Mouse (Mus musculus) intestine, embryonic 15.5 days (tissue): ENCODE results near the gene Ndufa7. TPM values are rescaled to one million over a fixed set of nuclear protein-coding genes. Genes with fewer than 3 reads are reported as not detected.
"Not testable (repeated sequence)": the region's sequence is repeated elsewhere in the genome, so short reads cannot be mapped to it uniquely, and the experiment has no call there.

Experiments used
- ATAC-seq: fragments of 200-750 bp; cut with Nextera tagmentation; 2 replicates; pipeline ENCODE4 v1.8.0; 2017; ENCODE audit warnings: moderate TSS enrichment, moderate library complexity
- H3K27ac ChIP-seq: fragments of 300-500 bp; sonication (generic); 2 replicates; pipeline ENCODE4 v1.5.1; 2015; ENCODE audit warnings: mild to moderate bottlenecking, inconsistent platforms
- H3K27me3 ChIP-seq: fragments of 300-500 bp; sonication (generic); replicated peaks from 2 replicates; pipeline ENCODE4 v1.6.1; 2015; ENCODE audit warnings: inconsistent platforms
- H3K36me3 ChIP-seq: fragments of 300-500 bp; sonication (generic); 2 replicates; pipeline ENCODE4 v1.6.1; 2015; ENCODE audit warnings: inconsistent platforms
- H3K4me1 ChIP-seq: fragments of 300-500 bp; sonication (generic); replicated peaks from 2 replicates; pipeline ENCODE4 v1.6.1; 2015; ENCODE audit warnings: inconsistent platforms
- H3K4me2 ChIP-seq: fragments of 300-500 bp; sonication (generic); replicated peaks from 2 replicates; pipeline ENCODE4 v1.6.1; 2015; ENCODE audit warnings: mild to moderate bottlenecking, inconsistent platforms
- H3K4me3 ChIP-seq: fragments of 300-500 bp; sonication (generic); replicated peaks from 2 replicates; pipeline ENCODE4 v1.5.1; 2015; ENCODE audit warnings: inconsistent platforms
- H3K9ac ChIP-seq: fragments of 300-500 bp; sonication (generic); 2 replicates; pipeline ENCODE4 v1.6.1; 2015; ENCODE audit warnings: inconsistent platforms
- H3K9me3 ChIP-seq: fragments of 300-500 bp; sonication (generic); 2 replicates; pipeline ENCODE4 v1.6.1; 2016; ENCODE audit warnings: inconsistent platforms
- WGBS: fragments of 180-500 bp; shearing (Covaris S2); methylation state at CpG from one replicate; pipeline ENCODE4 v1.1.7; 2015; 5-methylcytosine and 5-hydroxymethylcytosine counted together
- polyA plus RNA-seq: library from polyadenylated mRNA; unstranded; fragments of >200 nt; fragmentation: Nextera tagmentation; extraction: Ambion mirVana; gene quantifications from 2 replicates; pipeline ENCODE4 v1.2.1, GENCODE M21; 2015

Ndufa7 gene
- polyA plus RNA-seq, 1 experiment from 2014 or later: 492 TPM

GRCm38 (mm10) chr17:33815399-33815798 lies 9.0 kb upstream of the Ndufa7 start:
- no peak for ATAC-seq
- H3K27ac ChIP-seq: no peak overlapping the region
- no peak overlapping the region for H3K9ac ChIP-seq
- H3K4me1 ChIP-seq: peaks cover 24% of the 10 kb centered on the region
- no peak overlapping the region for H3K4me3 ChIP-seq
- H3K36me3 ChIP-seq: peaks cover 8% of the 10 kb centered on the region; the same call in 1 of the 2 replicates
- no peak overlapping the region for H3K4me2 ChIP-seq
- WGBS: 92% methylated on average over 6 of the region's 6 CpGs
- no peaks in the 10 kb centered on the region for H3K27me3 ChIP-seq
- no peaks in the 10 kb centered on the region for H3K9me3 ChIP-seq

GRCm38 (mm10) chr17:33816612-33817011 lies 7.8 kb upstream of the Ndufa7 start:
- H3K9ac ChIP-seq: peak overlapping the region; percentile 73
- peaks cover 16% of the 10 kb centered on the region; the same call in 1 of the 2 replicates for H3K36me3 ChIP-seq
- peak overlapping the region; percentile 88; the same call in 1 of the 2 replicates for H3K27ac ChIP-seq
- peak overlapping the region; percentile 95 for H3K4me2 ChIP-seq
- H3K27me3 ChIP-seq: no peaks in the 10 kb centered on the region
- no peaks in the 10 kb centered on the region for H3K9me3 ChIP-seq
- no peak for ATAC-seq
- peaks cover 18% of the 10 kb centered on the region for H3K4me1 ChIP-seq
- peak overlapping the region; percentile 54 for H3K4me3 ChIP-seq
- WGBS: 69% methylated on average over 5 of the region's 5 CpGs

- ATAC-seq: peak; percentile 98
- H3K4me3 ChIP-seq: peak overlapping the region; percentile 54
- no peaks in the 10 kb centered on the region for H3K9me3 ChIP-seq
- H3K4me2 ChIP-seq: peak overlapping the region; percentile 95
- H3K4me1 ChIP-seq: peaks cover 19% of the 10 kb centered on the region
- no peaks in the 10 kb centered on the region for H3K27me3 ChIP-seq
- H3K36me3 ChIP-seq: peaks cover 24% of the 10 kb centered on the region
- under 1% methylated on average over 83 of the region's 89 CpGs for WGBS
- peak overlapping the region; percentile 88 for H3K27ac ChIP-seq
- H3K9ac ChIP-seq: peak overlapping the region; percentile 73
These were observed 7.0 kb upstream of the Ndufa7 start for GRCm38 (mm10) chr17:33817184-33817968.

GRCm38 (mm10) chr17:33817969-33818643 lies 6.3 kb upstream of the Ndufa7 start:
- Histone ChIP-seq H3K4me2 (peak overlapping the region; percentile 95), H3K9ac (peak overlapping the region; percentile 73), H3K4me1 (peaks cover 24% of the 10 kb centered on the region), H3K4me3 (peak overlapping the region; percentile 54), H3K9me3 (no peaks in the 10 kb centered on the region), H3K27ac (peak overlapping the region; percentile 78), H3K36me3 (peaks cover 26% of the 10 kb centered on the region), H3K27me3 (no peaks in the 10 kb centered on the region)
- 19% methylated on average over 33 of the region's 33 CpGs for WGBS
- ATAC-seq: peak; percentile 42

GRCm38 (mm10) chr17:33822436-33822959 lies 1.9 kb upstream of the Ndufa7 start:
- Histone ChIP-seq H3K27me3 (no peaks in the 10 kb centered on the region), H3K4me3 (no peak overlapping the region), H3K4me2 (peak overlapping the region; percentile 74; the same call in 1 of the 2 replicates), H3K9ac (no peak overlapping the region), H3K36me3 (peaks cover 26% of the 10 kb centered on the region), H3K9me3 (no peaks in the 10 kb centered on the region), H3K27ac (no peak overlapping the region), H3K4me1 (peaks cover 27% of the 10 kb centered on the region)
- no peak for ATAC-seq
- WGBS: 68% methylated on average over 1 of the region's 1 CpGs

DNA sequence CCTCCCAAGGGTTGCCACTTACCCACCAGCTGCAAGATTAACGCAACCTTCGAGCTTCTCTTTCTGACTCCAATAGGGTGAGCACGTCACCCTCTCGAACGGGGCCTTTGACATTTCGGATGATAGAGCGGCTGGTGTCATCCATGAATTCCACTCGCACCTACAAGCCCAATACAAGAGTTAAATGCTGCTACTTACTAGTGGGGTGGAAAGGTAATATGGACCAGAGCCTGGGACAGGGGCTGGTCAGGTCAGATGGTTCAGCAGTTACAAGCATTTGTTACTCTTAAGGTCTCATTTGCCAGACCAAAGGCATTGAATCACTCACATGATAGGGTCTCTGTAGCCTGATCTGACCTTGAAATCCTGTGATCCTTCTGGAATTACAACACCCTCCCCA lies 1.2 kb upstream of the Ndufa7 start:
- WGBS: 78% methylated on average over 8 of the region's 8 CpGs
- Histone ChIP-seq H3K9ac (peak overlapping the region; percentile 71), H3K4me1 (peaks cover 25% of the 10 kb centered on the region), H3K36me3 (peaks cover 26% of the 10 kb centered on the region), H3K4me3 (peak overlapping the region; percentile 73), H3K4me2 (peak overlapping the region; percentile 74)
- H3K27ac ChIP-seq, ATAC-seq, H3K27me3 ChIP-seq, H3K9me3 ChIP-seq: not testable (repeated sequence)

DNA sequence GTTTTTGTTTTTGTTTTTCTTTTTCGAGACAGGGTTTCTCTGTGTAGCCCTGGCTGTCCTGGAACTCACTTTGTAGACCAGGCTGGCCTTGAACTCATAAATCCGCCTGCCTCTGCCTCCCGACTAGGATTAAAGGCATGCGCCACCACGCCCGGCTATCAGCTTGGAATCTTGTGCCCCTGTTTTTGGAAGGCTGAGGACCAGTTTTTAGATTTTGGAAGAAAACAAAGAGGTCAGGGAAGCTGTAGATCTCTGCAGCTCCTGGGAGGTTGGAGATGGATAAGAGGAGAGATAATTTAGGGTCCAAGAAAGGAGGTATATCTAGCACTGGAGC lies 592 bp downstream of the Ndufa7 start:
- H3K36me3 ChIP-seq: peaks cover 28% of the 10 kb centered on the region
- H3K4me3 ChIP-seq: peak overlapping the region; percentile 73
- peaks cover 21% of the 10 kb centered on the region; the same call in 1 of the 2 replicates for H3K4me1 ChIP-seq
- not testable (repeated sequence) for ATAC-seq, H3K9me3 ChIP-seq, H3K27ac ChIP-seq, H3K27me3 ChIP-seq
- peak overlapping the region; percentile 76 for H3K9ac ChIP-seq
- 4% methylated on average over 6 of the region's 6 CpGs for WGBS
- H3K4me2 ChIP-seq: peak overlapping the region; percentile 70

DNA sequence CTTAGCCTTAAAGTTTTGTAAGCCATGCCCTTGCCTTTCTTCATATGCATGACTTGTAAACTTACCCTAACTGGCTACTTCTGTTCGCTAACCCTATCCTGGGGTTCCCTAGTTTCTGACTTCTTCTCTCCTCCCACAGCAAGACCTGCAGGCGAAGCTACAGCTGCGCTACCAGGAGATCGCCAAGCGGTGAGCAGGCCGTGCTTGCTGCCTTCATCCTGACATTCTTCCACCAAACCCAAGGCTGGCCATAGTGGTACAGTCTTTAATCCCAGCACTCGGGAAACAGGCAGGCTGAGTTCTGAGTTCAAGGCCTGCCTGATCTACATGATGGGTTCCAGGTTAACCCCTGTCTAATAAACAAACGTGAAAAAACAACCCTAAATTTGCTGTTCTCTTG lies 1.1 kb downstream of the Ndufa7 start:
- H3K36me3 ChIP-seq: peaks cover 29% of the 10 kb centered on the region

GRCm38 (mm10) chr17:33826850-33827249 lies 2.5 kb downstream of the Ndufa7 start:
- Histone ChIP-seq H3K9me3 (no peaks in the 10 kb centered on the region), H3K27me3 (no peaks in the 10 kb centered on the region), H3K9ac (no peak overlapping the region), H3K27ac (no peak overlapping the region), H3K4me2 (no peak overlapping the region), H3K36me3 (peaks cover 25% of the 10 kb centered on the region), H3K4me3 (no peak overlapping the region), H3K4me1 (peaks cover 18% of the 10 kb centered on the region; the same call in 1 of the 2 replicates)
- 0% methylated on average over 3 of the region's 3 CpGs for whole genome bisulfite sequencing
- no peak for ATAC-seq

More for the DNA sequence above, 1.1 kb downstream of the Ndufa7 start:
- H3K27ac ChIP-seq: no peak overlapping the region
- H3K4me1 ChIP-seq: peaks cover 21% of the 10 kb centered on the region; the same call in 1 of the 2 replicates
- 78% methylated on average over 8 of the region's 8 CpGs for WGBS
- H3K27me3 ChIP-seq: no peaks in the 10 kb centered on the region
- no peaks in the 10 kb centered on the region for H3K9me3 ChIP-seq
- H3K4me2 ChIP-seq: peak overlapping the region; percentile 70
- H3K4me3 ChIP-seq: peak overlapping the region; percentile 73
- H3K9ac ChIP-seq: peak overlapping the region; percentile 76; the same call in 1 of the 2 replicates
- ATAC-seq: no peak

DNA sequence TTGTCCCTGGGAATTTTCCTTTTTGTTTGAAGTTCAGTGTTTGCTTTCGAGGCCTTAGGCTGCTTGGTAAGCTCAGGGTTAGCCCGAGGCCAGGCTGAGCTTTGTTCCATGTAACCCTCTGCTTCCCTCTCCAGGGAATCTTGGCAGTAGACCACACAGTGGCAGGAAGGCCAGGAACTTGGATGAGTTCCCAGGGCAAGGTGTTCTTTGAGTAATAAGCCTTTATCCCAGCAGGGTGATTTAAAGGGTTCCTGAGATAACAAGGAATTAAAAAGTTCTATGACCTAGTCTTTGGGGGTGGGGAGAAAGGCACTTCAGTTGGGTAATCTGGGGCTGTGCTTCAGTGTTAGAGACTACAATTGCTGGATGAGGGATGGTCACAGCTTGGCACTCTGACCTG lies 4.5 kb downstream of the Ndufa7 start:
- Histone ChIP-seq H3K4me2 (no peak overlapping the region), H3K27me3 (no peaks in the 10 kb centered on the region), H3K4me1 (peaks cover 8% of the 10 kb centered on the region; the same call in 1 of the 2 replicates), H3K36me3 (peaks cover 23% of the 10 kb centered on the region), H3K4me3 (no peak overlapping the region), H3K27ac (no peak overlapping the region), H3K9ac (no peak overlapping the region), H3K9me3 (no peaks in the 10 kb centered on the region)
- ATAC-seq: peak; percentile 46; the same call in 1 of the 2 replicates
- 52% methylated on average over 2 of the region's 2 CpGs for WGBS

DNA sequence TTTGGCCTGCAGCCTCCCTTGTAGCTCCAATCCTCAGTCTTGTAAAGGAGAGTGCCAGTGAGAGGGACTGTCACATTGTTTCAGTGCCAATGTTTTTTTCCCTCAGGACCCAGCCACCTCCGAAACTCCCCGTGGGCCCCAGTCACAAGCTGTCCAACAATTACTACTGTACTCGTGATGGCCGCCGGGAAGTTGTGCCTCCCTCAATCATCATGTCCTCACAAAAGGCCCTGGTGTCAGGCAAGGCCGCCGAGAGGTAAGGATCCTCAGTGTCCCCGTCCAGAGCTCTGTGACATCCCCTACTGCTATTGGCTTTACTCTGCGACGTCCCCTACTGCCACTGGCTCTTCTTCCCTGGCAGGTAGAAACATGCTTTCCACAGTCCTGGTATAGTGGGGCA lies 5.2 kb downstream of the Ndufa7 start:
- WGBS: 91% methylated on average over 10 of the region's 10 CpGs
- H3K36me3 ChIP-seq: peaks cover 24% of the 10 kb centered on the region
- H3K4me2 ChIP-seq: no peak overlapping the region
- H3K27ac ChIP-seq: no peak overlapping the region
- peaks cover 8% of the 10 kb centered on the region; the same call in 1 of the 2 replicates for H3K4me1 ChIP-seq
- ATAC-seq: no peak
- H3K9ac ChIP-seq: no peak overlapping the region
- no peak overlapping the region for H3K4me3 ChIP-seq
- H3K27me3 ChIP-seq: no peaks in the 10 kb centered on the region
- no peaks in the 10 kb centered on the region for H3K9me3 ChIP-seq
